Mouse (Mus musculus): ENCODE measurements around the gene Hgd.
"Not testable (repeated sequence)": the region's sequence is repeated elsewhere in the genome, so short reads cannot be mapped to it uniquely, and the experiment has no call there.

Gene Hgd

DNA sequence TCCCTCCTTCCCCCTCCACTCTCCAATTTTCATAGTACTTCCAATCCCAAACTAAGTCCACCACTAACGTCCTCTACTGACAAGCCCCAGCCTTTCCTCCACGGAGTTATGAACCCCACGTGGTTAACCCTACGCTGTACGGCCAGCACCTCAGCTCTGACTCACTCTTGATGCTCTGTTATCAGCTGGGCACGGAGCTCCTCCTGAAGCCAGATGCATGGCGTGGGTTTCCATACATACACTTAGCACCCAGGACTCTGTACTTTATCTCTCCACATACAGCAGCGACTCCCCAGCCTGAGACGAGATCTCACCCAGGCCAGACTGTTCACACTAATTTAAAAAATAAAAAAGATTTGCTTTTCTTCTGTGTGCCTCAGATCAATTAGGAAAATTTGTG is 54.6 kb downstream of the Hgd start:
- no peak for DNase-seq (ENCODE audit: low spot score)

DNA sequence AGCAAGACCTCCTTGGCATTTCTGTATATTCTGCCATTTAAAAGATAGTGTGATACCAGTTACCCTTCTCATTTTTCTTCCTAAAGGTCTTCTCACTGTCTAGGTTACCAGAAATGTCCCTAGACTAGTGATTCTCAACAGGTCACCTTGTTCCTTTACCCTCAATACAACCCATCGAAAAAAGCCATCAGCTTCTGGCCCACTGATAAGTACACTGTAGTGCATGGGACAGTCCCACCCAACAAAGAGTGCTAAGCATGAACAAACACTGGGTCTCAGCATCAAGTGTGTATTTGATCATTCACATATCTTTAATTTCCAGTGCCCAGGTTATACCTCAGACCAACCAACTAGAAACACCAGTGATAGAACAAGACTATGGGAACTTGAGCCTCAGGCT is 55.1 kb downstream of the Hgd start:
- no peak for DNase-seq (ENCODE audit: low spot score)

DNA sequence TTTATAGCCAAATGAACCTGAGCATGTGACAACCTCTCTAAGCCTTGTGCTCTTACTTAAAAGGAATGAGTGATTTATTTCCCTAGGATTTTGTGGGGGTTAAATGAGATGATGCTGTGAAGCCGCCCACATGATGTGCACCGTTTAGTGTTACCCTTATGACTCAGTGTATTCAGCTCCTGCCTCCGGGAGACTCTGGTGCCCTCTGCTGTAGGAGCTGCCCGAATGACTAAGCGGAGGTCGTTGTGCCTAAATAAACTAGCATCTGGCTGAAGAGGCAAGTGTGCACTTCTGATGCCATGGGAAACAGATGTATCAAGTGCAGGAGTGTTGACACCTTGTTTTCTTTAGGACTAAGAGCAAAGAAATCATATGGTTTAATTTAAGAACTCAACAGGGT is 56.2 kb downstream of the Hgd start:
- peak; percentile 57 for DNase-seq (ENCODE audit: low spot score)

DNA sequence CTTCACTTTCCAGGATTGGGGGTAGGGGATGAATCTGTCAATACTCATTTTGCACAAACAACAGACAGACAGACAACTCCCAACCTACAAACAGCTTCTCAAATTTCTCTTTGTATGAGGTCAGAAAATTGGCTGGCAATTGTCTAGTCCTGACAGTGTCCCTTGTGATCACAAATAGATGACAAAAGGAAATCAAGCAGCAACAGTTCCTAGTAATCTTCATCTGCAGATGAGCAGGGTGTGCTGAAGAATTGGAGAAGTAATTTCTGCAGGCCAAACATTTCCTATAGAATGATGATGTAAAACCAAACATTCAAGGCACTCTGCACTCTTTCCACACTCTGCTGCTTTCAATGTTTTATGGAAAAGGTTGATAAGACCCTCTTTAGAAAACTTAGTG is 57.8 kb downstream of the Hgd start:
- no peak for DNase-seq (ENCODE audit: low spot score)

DNA sequence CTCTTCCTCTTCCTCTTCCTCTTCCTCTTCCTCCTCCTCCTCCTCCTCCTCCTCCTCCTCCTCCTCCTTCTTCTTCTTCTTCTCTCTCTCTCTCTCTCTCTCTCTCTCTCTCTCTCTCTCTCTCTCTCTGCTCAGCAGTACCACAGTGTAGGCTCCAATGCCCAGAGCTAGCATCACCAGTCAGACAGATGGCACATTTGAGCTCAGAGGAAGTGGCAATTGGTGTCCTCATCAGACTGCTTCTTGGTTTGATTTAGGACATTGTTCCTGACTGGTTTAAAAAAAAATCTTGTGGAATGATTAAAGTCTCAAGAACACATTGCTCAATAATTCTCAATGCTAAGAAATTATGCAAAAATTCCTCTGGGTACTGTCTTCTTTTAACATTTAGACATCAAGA is 60.6 kb downstream of the Hgd start:
- not testable (repeated sequence) for DNase-seq (ENCODE audit: low spot score)

DNA sequence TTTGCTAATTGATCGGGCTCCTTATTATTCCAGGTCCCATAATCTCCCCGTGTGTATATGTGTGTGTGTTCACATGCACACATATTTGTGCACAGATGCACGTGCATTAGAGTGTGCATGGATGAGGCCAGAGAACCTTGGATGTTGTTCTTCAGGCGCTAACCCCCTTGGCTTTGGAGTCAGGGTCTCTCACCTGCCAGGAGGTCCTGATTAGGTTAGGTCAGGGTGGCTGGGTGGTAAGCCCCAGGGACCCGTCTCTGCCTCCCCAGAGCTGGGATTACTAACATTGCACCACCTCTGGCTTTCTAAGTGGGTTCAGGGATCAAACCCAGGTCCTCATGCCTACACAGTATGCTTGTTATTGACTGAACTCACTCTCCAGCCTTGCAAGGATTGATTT is 64.5 kb downstream of the Hgd start:
- no peak for DNase-seq (ENCODE audit: low spot score)

DNA sequence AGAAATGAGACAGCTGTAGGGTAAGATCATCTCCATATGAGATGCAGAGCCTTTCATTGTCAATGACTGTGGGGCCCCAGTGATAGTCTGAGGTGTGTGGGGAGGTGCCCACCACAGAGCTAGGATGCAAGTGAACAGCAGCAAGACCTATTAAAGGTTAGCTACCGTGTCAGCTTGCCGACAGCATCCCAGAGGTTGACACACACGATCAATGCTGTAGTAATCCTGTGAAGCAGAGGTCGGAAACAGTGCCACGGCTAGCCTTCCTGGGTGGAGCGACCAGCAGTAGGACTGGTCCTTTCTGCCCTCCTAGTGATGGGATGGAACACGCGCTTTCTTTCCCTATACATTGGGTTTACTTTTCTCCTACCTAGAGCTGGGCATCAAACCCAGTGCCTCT is 65.3 kb downstream of the Hgd start:
- DNase-seq (ENCODE audit: low spot score): no peak

DNA sequence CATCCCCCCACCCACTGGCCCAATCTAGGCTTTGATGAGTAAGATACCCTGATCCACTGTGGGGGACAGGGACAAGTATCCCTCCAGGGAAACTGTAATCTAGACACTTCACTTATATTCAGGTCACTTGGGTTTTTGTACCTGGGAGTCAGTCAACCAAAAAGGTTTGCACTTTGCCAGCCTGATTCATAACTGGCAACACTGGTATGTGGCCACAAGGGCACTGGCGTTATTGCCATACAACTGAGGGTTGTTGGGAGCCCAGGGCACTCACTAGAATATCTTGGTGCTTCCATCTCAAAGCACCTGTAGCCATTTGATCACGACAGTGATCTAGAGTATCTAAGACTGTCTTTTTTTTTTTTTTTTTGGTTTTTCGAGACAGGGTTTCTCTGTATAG is 65.8 kb downstream of the Hgd start:
- DNase-seq (ENCODE audit: low spot score): no peak

DNA sequence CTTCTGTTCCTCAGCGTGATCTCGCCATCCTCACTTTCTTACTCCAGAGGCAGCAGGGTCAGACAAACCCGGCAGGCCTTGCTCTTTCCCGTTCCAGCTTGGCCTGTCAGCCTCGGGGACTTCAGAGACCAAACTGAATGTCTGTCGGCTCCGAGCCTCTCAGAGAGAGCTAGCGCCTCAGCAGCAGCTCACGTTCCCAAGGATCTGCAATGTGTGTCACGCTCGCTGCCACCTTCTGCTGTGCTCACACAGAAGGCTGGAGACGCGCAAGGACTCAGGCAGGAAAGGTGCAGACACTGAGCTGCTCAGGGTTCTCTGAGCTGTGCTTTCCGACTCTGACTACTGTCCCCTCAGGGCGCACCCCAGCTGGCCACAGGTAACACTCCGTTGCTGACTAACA is 67.1 kb downstream of the Hgd start:
- no peak for DNase-seq (ENCODE audit: low spot score)

DNA sequence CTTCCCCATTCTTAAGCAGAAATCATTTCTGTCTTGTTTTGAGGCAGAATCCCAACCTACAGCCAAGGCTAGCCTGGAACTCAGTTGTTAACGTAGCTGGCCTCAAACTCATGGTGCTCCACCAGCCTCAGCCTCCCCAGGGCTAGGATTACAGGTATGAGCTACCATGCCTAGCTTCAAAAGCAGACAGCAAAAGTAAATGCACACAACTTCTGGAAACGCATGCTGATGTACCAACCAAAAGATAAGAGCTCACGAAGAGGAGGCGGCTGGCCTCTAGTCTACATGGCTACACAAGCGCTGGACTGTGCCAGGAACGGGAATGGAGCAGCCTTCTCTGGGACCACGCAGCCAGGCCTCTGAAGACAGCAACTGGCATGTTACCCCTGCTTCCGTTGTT is 68.0 kb downstream of the Hgd start:
- DNase-seq (ENCODE audit: low spot score): no peak

DNA sequence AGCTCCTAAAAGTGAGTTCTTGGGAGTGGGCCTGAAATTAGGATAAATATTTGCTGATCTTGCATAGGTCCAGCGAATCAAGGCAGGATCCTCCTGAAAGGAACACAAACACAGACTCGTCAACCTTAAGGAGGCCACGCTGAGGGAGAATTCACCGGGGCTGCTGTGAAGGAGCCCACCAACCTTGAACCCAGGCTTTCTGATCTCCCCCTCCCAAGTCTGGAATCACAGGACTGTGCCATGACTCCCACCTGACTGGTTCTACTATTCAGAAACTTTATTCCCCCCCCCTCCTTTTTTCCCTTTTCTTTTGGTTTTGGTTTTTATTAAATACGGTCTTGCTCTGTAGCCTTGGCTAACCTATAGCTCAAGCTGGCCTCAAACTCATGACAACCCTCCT is 69.1 kb downstream of the Hgd start:
- no peak for DNase-seq (ENCODE audit: low spot score)

DNA sequence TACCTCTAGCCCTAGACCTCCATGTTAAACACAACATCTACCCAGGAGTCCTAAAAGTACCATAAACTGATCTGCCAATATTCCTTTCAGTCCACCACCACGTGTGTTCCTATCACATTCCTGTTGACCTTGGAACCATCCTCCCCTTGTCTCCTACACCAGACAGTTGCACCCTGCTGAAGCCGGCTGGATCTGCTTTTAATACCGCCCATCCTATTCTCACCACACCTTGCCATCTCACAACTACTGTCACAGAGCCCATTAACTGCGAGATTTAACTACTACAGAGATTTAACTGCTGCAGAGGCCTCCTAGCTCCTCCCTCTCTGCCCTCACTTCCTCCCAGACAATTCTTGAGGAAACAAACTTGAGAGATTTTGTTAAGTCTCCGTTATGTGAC is 71.5 kb downstream of the Hgd start:
- no peak for DNase-seq (ENCODE audit: low spot score)

DNA sequence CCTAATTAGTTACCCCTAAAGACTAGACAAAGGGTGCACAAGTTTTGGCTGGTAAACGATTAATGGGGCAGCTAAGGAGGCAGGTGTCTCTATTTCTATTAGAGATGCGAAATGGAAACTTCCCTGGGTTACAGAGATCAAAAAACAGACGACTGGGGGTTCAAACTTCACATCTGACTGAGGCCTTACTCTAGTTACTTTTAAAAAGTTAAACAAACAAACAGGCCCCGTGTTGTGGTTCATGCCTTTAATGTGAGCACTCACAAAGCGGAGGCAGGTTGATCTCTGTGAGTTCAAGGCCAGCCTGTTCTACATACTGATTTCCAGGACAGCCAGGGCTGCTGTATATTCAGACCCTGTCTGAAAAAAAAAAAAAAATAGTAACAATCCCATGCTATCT is 72.7 kb downstream of the Hgd start:
- no peak for DNase-seq (ENCODE audit: low spot score)

DNA sequence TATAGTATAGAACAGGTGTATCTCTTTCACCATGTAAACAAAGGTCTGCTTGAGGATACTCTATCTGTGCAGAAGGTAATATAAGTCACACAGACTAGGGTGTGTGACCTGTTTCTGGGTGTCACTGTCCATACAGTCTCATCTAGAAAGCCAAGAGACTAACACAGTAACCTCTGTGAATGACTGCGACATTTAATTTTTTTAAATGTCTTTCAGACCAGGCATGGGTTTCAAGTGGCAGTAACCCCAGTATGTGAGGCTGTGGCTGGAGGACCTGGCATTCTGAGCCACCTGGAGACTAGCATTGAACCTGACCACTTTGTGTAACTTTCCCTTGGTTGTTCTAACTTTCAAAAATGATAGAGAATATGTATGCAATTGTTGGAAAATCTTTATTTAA is 73.1 kb downstream of the Hgd start:
- DNase-seq (ENCODE audit: low spot score): no peak

DNA sequence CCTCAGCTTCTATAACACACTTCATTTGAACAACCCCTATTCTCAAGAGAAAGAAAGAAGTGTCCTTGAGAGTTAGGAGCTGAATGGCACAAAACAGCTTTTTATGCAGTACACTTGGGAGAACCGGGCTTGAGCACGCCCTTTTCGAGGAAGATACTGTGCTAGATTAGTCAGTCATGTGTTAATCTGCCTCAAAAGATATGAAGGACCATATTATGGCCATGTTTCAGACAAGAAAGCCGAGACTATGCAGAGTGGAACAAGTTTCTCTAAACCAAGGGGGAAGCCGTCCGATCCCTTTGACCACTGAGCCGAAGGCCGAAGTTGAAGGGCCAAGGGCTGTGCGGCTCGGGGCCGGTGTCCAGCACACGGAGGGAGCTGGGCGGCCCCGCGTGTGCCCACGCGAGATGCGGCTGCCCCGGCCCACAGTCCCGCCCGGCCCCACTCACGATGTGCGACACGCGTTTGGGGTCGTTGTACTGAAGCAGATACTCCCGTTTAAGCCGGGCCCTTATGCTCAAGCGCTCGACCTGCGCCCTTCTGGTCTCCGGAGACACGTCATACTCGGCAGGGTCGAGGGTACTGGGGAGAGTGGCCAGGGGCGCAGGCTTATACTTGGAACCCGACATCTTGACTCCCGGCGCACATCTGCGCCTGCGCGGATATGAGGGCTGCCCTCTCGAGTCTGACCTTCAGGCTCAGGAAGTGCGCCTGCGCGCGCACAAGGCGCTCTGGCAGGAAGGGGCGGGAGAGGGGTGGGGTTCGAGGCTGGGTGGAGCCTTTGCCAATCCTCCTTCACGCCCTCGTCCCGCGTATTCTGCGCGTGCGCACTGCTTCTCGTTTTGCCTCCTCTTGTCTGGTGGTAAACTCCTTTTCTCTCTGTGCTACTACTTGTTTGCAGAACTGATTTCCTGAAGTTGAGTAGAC is 74.0 kb downstream of the Hgd start, which contains the start of gene Ndufb4:
Gene Ndufb4 (minus strand): TSS at position 723 of the 927 bp plus-strand sequence.
- DNase-seq (ENCODE audit: low spot score): peak; percentile 100

DNA sequence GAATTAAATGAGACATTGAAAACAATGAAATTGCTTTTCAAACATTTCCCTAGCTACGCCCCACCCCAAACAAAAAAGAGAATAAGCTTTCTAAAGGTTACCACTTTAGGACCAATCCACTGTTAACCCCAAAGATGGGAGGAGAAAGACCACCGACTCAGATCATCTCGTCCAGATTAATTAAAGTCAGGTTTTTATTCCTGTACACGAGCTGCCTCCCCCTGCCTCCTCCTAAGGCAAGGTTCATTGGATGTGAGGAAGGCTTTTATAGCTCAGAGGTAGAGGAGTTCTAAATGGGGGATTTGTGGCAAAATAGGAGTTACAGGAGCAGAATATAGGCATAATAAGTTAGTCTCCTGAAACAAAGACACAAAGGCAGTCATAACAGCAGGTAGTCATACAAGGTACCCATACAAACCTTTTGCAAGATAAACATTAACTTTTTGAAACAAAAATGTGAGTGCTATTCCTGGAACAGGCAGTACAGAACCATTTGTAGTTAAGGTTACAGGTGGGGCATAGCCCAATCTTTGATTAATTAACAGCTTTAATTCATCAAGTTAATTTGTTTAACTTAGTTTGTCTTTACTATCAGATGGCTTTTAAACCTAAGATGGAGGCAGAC is 75.0 kb downstream of the Hgd start:
- no peak for DNase-seq (ENCODE audit: low spot score)

DNA sequence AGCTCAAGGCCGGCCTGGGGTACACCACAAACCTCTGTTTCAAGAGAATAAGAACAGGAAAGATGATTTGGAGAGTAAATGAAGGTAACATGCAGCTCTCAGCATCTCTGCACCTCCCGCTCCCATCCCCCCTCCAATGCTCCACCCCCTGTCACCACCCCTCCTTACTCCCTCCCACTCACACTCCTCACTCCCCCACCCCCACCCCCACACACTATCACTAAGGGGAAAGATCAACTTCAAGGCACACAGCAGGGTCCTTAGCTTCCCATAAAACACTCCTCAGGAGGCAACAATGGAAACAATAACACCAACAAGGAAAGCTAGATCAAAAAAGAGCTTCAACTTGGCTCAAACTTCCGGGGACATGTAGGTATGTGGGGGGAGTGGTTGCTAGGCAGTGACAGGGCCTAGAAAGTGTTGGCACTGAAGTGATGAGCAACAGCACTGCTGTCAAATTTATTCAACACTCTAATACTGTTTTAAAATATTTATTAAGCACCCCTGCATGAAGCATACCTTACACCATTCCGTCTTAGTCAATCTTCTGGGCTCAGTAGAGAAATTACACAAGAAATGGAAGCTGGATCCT is 75.9 kb downstream of the Hgd start:
- DNase-seq (ENCODE audit: low spot score): no peak

DNA sequence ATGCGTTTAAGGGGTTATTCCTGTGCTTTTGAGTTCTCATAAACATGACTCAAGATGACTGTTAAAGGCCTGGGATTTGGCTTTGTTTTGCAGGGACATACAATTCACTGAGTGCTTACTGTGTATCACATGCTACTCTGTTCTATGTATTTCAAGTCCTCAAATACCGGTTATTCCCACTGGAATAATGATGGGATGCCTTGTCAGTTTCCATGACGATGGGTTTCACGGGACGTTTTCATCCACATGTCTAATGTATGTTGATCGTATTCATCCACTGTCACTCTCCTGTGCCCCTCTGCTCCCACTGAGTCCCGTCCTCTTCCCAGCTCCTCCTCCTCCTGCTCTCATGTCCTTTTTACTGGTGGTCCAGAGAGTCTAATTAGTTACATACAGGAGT is 76.8 kb downstream of the Hgd start:
- no peak for DNase-seq (ENCODE audit: low spot score)

DNA sequence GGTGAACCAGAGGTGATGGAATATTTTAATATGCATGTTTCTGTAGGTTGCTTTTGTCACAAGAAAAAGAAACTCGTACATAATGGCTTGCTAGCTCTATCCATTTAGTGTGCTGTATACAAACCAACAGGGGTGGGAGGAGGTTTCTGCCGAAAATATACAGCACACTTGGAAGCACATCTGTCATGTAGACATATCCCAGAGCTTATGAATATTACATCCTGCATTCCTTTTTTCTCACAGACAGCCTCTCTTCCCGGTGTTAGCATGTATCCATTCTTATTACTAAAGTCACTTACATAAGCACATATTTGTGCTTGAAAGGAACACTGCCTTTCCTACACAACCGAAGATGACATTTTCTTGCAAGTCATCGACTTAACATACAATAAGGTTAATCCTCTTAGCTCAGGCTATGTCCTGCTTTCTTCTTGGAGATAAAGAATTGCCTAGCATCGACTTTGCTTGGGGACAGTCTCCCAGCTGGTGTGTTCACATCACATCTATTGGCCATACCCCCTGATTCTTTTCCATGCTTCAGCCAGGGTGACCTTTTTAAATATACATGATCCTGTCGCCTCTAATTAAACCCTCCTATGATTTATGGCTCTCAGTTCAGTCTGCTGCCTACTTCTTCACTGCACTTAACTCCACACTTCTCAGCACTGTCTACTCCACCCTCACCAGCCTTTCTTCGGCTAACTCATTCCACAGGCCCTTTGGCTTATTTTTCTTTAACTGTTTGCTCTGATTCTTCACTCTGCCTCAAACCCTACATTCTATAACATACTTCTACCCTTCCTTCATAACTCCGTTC is 83.9 kb downstream of the Hgd start:
- no peak for DNase-seq (ENCODE audit: low spot score)

DNA sequence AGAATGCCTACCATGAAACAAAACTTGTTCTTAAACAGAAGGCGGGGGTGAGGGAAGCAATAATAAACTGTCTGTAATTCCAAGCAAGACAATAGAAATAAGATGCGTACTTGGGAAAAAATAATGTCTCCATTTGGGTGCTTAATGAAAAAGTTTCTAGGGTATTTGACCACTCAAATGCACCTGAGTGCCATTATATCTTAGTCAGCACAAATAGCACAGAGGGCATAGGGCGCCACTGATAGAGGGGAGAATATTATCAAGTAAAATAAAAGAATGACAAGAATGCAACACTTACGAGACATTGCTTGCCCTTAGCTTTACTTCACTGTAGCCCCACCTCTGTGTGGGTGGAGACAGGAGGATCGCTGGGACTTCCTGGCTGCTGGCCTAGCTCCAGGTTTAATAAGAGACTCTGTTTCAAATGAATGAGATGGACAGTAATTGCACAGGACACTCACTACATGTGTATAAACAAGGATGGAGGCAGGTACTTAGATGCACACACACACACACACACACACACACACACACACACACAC is 85.5 kb downstream of the Hgd start:
- DNase-seq (ENCODE audit: low spot score): no peak

DNA sequence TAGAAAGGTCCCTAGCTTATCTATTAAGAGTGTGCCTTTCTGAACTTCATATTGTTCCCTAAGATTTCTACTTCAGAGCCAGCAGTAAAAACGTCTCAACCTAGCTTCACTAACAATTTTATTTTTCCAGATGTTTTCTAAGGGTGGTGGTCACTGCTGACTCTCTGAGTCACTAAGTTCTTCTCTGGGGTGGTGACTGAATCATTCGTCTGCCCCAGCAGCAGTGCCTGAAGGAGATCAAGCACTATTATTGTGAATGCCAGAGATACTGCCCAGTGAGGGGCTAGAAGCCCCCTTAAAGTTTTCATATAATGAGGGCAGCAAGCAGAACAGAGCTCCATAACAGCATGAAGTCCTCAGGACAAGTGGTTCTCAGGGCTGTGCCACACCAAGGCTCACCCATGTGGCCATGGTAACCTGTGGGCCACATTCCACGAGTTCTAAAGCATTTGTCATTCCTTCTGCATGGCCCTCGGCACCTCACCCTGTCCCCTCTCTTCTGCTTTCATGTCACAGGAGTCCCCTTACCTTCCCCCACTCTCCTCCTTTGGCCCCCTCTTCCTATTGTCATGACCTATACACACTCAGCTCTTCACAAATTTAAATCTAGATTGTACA is 90.8 kb downstream of the Hgd start:
- DNase-seq (ENCODE audit: low spot score): no peak

DNA sequence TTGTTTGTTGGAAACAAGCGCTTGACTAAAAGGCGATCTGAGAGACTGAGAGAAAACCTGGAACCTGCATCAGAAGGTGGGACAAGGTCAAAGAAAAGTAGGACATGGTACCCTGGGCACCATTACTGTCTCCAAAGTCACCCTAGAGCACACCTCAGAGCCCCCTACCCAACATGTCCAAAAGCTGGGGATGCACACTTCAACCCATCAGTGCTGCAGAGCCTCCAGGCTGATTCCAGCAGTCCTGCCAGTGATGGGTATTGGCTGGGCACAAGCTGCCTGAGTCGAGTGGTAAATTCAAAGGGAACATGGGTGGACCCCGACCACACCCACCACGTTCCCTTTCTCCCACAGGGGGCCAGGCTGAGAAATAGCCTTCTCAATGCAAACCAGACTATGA is 95.4 kb downstream of the Hgd start:
- no peak for DNase-seq (ENCODE audit: low spot score)
